Mouse (Mus musculus) stomach, postnatal 0 days (tissue): ENCODE measurements at regions not wholly inside any gene's neighbourhood (a gene's known extent, or its start where the extent isn't known, plus 50 kb on each side); places are given as distances from the start of the nearest gene placed in this dataset.

Source experiments
- ATAC-seq: fragments of 200-750 bp; cut with Nextera tagmentation; 2 replicates; pipeline ENCODE4 v1.8.0; 2017; ENCODE audit not compliant: low FRiP score, low TSS enrichment
- DNase-seq: peaks from one replicate; pipeline ENCODE4 v3.0.0-alpha.2; 2016; ENCODE audit warnings: low spot score
- H3K27ac ChIP-seq: fragments of 300-500 bp; sonication (generic); replicated peaks from 2 replicates; pipeline ENCODE4 v1.5.1; 2014; ENCODE audit warnings: mild to moderate bottlenecking, control low read depth
- H3K27me3 ChIP-seq: fragments of 300-500 bp; sonication (generic); 2 replicates; pipeline ENCODE4 v1.6.1; 2014; ENCODE audit warnings: low read length; ENCODE audit not compliant: control insufficient read depth, insufficient read depth
- H3K36me3 ChIP-seq: fragments of 300-500 bp; sonication (generic); 2 replicates; pipeline ENCODE4 v1.6.1; 2014; ENCODE audit warnings: low read length, mixed read lengths; ENCODE audit not compliant: control insufficient read depth, insufficient read depth
- H3K4me1 ChIP-seq: fragments of 300-500 bp; sonication (generic); replicated peaks from 2 replicates; pipeline ENCODE4 v1.6.1; 2014; ENCODE audit warnings: antibody characterized with exemption; ENCODE audit not compliant: control insufficient read depth, insufficient read depth
- H3K4me2 ChIP-seq: fragments of 300-500 bp; sonication (generic); replicated peaks from 2 replicates; pipeline ENCODE4 v1.6.1; 2014; ENCODE audit warnings: low read depth, mild to moderate bottlenecking, control low read depth, moderate library complexity
- H3K4me3 ChIP-seq: fragments of 300-500 bp; sonication (generic); 2 replicates; pipeline ENCODE4 v1.5.1; 2014; ENCODE audit warnings: low read depth, low read length, control low read depth
- H3K9ac ChIP-seq: fragments of 300-500 bp; sonication (generic); 2 replicates; pipeline ENCODE4 v1.6.1; 2014; ENCODE audit warnings: mild to moderate bottlenecking, low read length, control low read depth, mixed read lengths
- H3K9me3 ChIP-seq: fragments of 300-500 bp; sonication (generic); 2 replicates; pipeline ENCODE4 v1.6.1; 2016; ENCODE audit warnings: low read length; ENCODE audit not compliant: control insufficient read depth
- CTCF ChIP-seq: IDR thresholded peaks from 2 replicates; pipeline ENCODE4 v1.5.1; 2016; ENCODE audit warnings: antibody characterized with exemption, low read depth, mild to moderate bottlenecking, moderate library complexity
- EP300 ChIP-seq: optimal IDR thresholded peaks from 2 replicates; pipeline ENCODE3; 2016; ENCODE audit warnings: antibody characterized with exemption
- WGBS: fragments of 180-500 bp; shearing (Covaris S2); extraction: QIAGEN DNeasy Blood & Tissue Kit; methylation state at CpG from one replicate; pipeline ENCODE4 v1.1.7; 2014; 5-methylcytosine and 5-hydroxymethylcytosine counted together

DNA sequence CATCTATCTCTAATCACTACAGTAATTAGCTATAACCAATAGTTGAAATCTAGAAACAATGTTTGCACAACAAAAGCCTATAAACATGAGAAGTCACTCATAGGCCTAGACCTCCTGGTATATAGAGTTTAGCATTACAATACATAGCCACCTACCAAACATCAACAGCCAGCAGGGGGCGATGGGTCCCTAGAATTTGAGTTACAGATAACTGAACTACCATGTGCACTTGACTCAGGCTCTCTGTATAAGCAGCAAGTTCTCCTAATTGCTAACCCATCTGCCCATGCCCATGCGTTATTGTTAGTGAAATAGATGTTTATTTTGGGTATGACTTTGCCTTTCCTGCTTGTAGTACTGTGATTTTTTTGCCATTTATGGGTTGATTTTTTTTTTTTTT, 106.9 kb upstream of the Tgif2lx2 start:
- DNase-seq: peak; percentile 13

GRCm38 (mm10) chrX:118356888-118357287, 70.1 kb upstream of the Tgif2lx2 start:
- no peak for ATAC-seq
- no peak for TF ChIP-seq CTCF
- no peak for TF ChIP-seq EP300
- no peak for DNase-seq
- no peak overlapping the region for H3K9ac ChIP-seq
- no peak overlapping the region for H3K4me3 ChIP-seq
- H3K27ac ChIP-seq: no peak overlapping the region
- no peaks in the 10 kb centered on the region for H3K36me3 ChIP-seq
- no peak overlapping the region for H3K4me2 ChIP-seq
- no peaks in the 10 kb centered on the region for H3K27me3 ChIP-seq
- H3K9me3 ChIP-seq: no peaks in the 10 kb centered on the region
- no peaks in the 10 kb centered on the region for H3K4me1 ChIP-seq

More for the DNA sequence above, 106.9 kb upstream of the Tgif2lx2 start:
- Histone ChIP-seq H3K4me2 (no peak overlapping the region), H3K27ac (no peak overlapping the region), H3K36me3 (no peaks in the 10 kb centered on the region), H3K9me3 (no peaks in the 10 kb centered on the region), H3K9ac (no peak overlapping the region), H3K27me3 (no peaks in the 10 kb centered on the region), H3K4me1 (no peaks in the 10 kb centered on the region), H3K4me3 (no peak overlapping the region)
- ATAC-seq: no peak
- peak; percentile 41 for TF ChIP-seq CTCF
- no peak for TF ChIP-seq EP300
- WGBS: 35% methylated on average over 2 of the region's 2 CpGs
